Mouse (Mus musculus): ENCODE data around the gene Psmd9.

Psmd9 gene

DNA sequence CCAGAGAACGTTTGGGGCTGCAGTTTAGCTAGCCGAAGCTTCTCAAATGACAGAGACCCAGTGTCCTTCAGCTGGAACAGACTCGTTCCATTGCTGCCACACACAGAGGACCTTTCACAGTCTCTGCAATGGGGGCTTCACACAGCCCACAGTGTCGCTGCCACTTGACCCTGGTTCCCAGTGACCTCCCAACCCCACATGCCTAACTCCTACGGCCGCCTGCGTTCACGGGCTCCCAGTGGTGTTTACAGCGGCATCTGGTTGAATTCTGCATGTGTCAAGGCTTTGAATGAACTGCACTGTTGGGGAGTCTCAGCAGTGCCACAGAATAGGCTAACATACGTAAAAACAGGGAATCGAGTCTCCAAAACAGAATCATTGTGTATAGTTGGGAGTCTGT is 101.7 kb downstream of the Psmd9 start:
- TF ChIP-seq NANOG (IDR thresholded peaks at IDR 0.05; ENCODE audit: borderline replicate concordance, low read length), result no peak
- TF ChIP-seq CTCF (conservative IDR thresholded peaks at IDR 0.05; ENCODE audit: low read length), result no peak
- TF ChIP-seq POU5F1 (IDR thresholded peaks at IDR 0.05; ENCODE audit: borderline replicate concordance, low read length), result no peak
- no peaks in the 10 kb centered on the region for H3K27me3 ChIP-seq (ENCODE audit: insufficient read depth, low read length)
- H3K9me3 ChIP-seq (ENCODE audit: low read length), result no peaks in the 10 kb centered on the region
- no peak overlapping the region for H3K4me3 ChIP-seq (replicated peaks; ENCODE audit: low read length)
- H3K4me1 ChIP-seq (replicated peaks; ENCODE audit: low read depth, low read length), result peaks cover 9% of the 10 kb centered on the region
- H3K36me3 ChIP-seq (ENCODE audit: insufficient read depth, low read length), result no peaks in the 10 kb centered on the region

- no peaks in the 10 kb centered on the region for H3K9me3 ChIP-seq (ENCODE audit: low read length)
- H3K4me1 ChIP-seq (replicated peaks; ENCODE audit: low read depth, low read length), result peaks cover 24% of the 10 kb centered on the region
- H3K4me3 ChIP-seq (replicated peaks; ENCODE audit: low read length), result no peak overlapping the region
- no peaks in the 10 kb centered on the region for H3K36me3 ChIP-seq (ENCODE audit: insufficient read depth, low read length)
- H3K27me3 ChIP-seq (ENCODE audit: insufficient read depth, low read length), result no peaks in the 10 kb centered on the region
- TF ChIP-seq POU5F1 (IDR thresholded peaks at IDR 0.05; ENCODE audit: borderline replicate concordance, low read length) (no peak), CTCF (conservative IDR thresholded peaks at IDR 0.05; ENCODE audit: low read length) (no peak), NANOG (IDR thresholded peaks at IDR 0.05; ENCODE audit: borderline replicate concordance, low read length) (no peak)
Measured at GRCm38 (mm10) chr5:123272927-123273326, 103.7 kb downstream of the Psmd9 start.

DNA sequence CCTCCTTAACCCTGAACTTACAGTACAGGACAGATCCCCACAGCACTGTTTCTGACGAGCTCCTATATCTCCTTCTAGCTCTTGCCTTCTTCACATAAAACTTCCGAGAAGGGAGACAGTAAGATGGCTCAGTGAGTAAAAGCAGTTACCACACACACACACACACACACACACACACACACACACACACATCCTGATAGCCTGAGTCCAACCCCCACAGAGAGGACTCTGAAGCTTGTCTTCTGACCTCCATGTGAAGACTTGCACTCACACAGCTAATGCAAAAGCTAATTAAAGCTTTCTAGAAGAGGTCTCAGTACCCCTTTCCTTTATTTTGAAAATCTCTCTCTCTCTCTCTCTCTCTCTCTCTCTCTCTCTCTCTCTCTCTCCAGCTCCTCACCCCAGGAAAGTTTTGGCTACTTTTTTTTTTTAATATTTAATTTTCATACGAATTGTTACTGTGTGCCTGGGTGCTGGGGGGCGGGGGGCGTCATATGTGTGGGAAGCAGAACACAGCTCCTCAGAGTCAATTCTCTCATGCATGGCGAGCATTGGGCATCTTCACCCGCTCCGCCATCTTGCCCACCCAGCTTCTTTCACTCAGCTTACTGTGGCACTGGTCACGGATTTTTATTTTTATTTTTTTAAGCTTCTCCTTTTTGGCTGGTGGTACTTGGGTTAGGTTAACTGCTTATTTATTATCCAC is 107.6 kb downstream of the Psmd9 start:
- TF ChIP-seq POU5F1 (IDR thresholded peaks at IDR 0.05; ENCODE audit: borderline replicate concordance, low read length) (no peak), CTCF (conservative IDR thresholded peaks at IDR 0.05; ENCODE audit: low read length) (no peak), NANOG (IDR thresholded peaks at IDR 0.05; ENCODE audit: borderline replicate concordance, low read length) (no peak)
- Histone ChIP-seq H3K9me3 (ENCODE audit: low read length) (no peaks in the 10 kb centered on the region), H3K27me3 (ENCODE audit: insufficient read depth, low read length) (no peaks in the 10 kb centered on the region), H3K4me3 (replicated peaks; ENCODE audit: low read length) (peak overlapping the region; percentile 37), H3K4me1 (replicated peaks; ENCODE audit: low read depth, low read length) (peaks cover 39% of the 10 kb centered on the region), H3K36me3 (ENCODE audit: insufficient read depth, low read length) (no peaks in the 10 kb centered on the region)

DNA sequence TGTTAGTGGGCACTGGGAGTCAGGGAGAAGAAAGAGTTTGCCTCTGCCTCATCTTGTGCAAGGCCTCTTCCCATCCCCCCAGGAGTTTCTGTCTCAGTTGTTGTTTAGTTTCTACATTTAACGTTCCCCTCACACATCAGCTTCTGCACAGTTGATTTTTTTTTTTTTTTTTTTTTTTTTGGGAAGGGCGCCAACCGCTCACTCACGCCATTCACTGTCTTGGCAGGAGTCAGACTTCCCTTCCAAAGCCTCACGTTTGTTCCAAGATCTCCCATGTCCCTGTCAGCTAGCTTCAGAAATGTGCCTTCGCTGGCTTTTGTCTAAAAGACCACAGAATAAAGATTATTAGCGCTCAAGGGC is 108.1 kb downstream of the Psmd9 start:
- no peak for TF ChIP-seq POU5F1 (IDR thresholded peaks at IDR 0.05; ENCODE audit: borderline replicate concordance, low read length)
- TF ChIP-seq NANOG (IDR thresholded peaks at IDR 0.05; ENCODE audit: borderline replicate concordance, low read length), result no peak
- no peak for TF ChIP-seq CTCF (conservative IDR thresholded peaks at IDR 0.05; ENCODE audit: low read length)
- H3K36me3 ChIP-seq (ENCODE audit: insufficient read depth, low read length), result no peaks in the 10 kb centered on the region
- peaks cover 39% of the 10 kb centered on the region for H3K4me1 ChIP-seq (replicated peaks; ENCODE audit: low read depth, low read length)
- H3K27me3 ChIP-seq (ENCODE audit: insufficient read depth, low read length), result no peaks in the 10 kb centered on the region
- H3K4me3 ChIP-seq (replicated peaks; ENCODE audit: low read length), result no peak overlapping the region
- H3K9me3 ChIP-seq (ENCODE audit: low read length), result no peaks in the 10 kb centered on the region

DNA sequence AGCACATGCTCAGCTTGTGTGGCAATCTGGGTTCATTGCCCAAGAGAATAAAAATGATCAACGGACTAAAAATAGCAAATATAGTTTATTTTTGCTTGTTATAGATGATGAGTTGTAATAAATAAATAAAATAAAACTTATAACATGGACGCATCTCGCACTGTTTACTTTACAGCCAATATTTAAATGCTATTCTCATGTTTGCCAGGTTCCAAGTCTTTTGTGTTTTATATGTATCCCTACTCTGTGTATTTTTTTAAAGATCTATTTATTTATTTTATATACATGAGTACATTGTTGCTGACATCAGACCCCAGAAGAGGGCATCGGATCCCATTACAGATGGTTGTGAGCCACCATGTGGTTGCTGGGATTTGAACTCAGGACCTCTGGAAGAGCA is 108.5 kb downstream of the Psmd9 start:
- H3K4me1 ChIP-seq (replicated peaks; ENCODE audit: low read depth, low read length), result peaks cover 39% of the 10 kb centered on the region
- H3K4me3 ChIP-seq (replicated peaks; ENCODE audit: low read length), result no peak overlapping the region
- no peak for TF ChIP-seq CTCF (conservative IDR thresholded peaks at IDR 0.05; ENCODE audit: low read length)
- no peaks in the 10 kb centered on the region for H3K9me3 ChIP-seq (ENCODE audit: low read length)
- H3K36me3 ChIP-seq (ENCODE audit: insufficient read depth, low read length), result no peaks in the 10 kb centered on the region
- H3K27me3 ChIP-seq (ENCODE audit: insufficient read depth, low read length), result no peaks in the 10 kb centered on the region

GRCm38 (mm10) chr5:123279248-123279647 is 110.0 kb downstream of the Psmd9 start:
- H3K4me3 ChIP-seq (replicated peaks; ENCODE audit: low read length), result no peak overlapping the region
- no peaks in the 10 kb centered on the region for H3K9me3 ChIP-seq (ENCODE audit: low read length)
- H3K4me1 ChIP-seq (replicated peaks; ENCODE audit: low read depth, low read length), result peaks cover 39% of the 10 kb centered on the region
- no peaks in the 10 kb centered on the region for H3K27me3 ChIP-seq (ENCODE audit: insufficient read depth, low read length)
- H3K36me3 ChIP-seq (ENCODE audit: insufficient read depth, low read length), result no peaks in the 10 kb centered on the region
- TF ChIP-seq CTCF (conservative IDR thresholded peaks at IDR 0.05; ENCODE audit: low read length) (no peak), POU5F1 (IDR thresholded peaks at IDR 0.05; ENCODE audit: borderline replicate concordance, low read length) (no peak)

- Histone ChIP-seq H3K4me1 (replicated peaks; ENCODE audit: low read depth, low read length) (peaks cover 41% of the 10 kb centered on the region), H3K36me3 (ENCODE audit: insufficient read depth, low read length) (no peaks in the 10 kb centered on the region), H3K4me3 (replicated peaks; ENCODE audit: low read length) (no peak overlapping the region), H3K9me3 (ENCODE audit: low read length) (no peaks in the 10 kb centered on the region), H3K27me3 (ENCODE audit: insufficient read depth, low read length) (no peaks in the 10 kb centered on the region)
- TF ChIP-seq NANOG (IDR thresholded peaks at IDR 0.05; ENCODE audit: borderline replicate concordance, low read length) (no peak), POU5F1 (IDR thresholded peaks at IDR 0.05; ENCODE audit: borderline replicate concordance, low read length) (no peak), CTCF (conservative IDR thresholded peaks at IDR 0.05; ENCODE audit: low read length) (no peak)
Measured at GRCm38 (mm10) chr5:123281336-123282136, 112.3 kb downstream of the Psmd9 start.

DNA sequence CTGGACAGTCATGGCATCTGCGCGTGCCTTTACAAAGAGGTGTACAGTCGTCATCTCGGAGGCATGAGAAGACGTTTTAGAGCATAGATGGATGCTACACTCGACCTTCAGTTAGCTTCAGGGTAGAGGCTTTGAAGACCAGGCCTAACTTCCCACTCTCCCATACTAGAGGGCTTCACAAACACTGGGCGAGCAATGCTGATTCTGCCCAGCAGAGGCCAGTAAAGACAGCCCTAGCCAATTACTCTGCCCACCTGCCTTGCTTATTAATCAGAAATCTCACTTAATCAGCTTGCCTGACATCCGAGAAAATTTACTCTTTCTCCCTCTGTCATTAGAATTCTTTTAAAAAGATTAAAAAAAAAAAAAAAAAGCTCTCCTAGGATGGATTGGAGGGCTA is 116.0 kb downstream of the Psmd9 start:
- TF ChIP-seq CTCF (conservative IDR thresholded peaks at IDR 0.05; ENCODE audit: low read length) (peak; percentile 76), NANOG (IDR thresholded peaks at IDR 0.05; ENCODE audit: borderline replicate concordance, low read length) (no peak)
- Histone ChIP-seq H3K9me3 (ENCODE audit: low read length) (no peaks in the 10 kb centered on the region), H3K4me1 (replicated peaks; ENCODE audit: low read depth, low read length) (peaks cover 36% of the 10 kb centered on the region), H3K27me3 (ENCODE audit: insufficient read depth, low read length) (peaks cover 28% of the 10 kb centered on the region), H3K36me3 (ENCODE audit: insufficient read depth, low read length) (no peaks in the 10 kb centered on the region), H3K4me3 (replicated peaks; ENCODE audit: low read length) (no peak overlapping the region)

DNA sequence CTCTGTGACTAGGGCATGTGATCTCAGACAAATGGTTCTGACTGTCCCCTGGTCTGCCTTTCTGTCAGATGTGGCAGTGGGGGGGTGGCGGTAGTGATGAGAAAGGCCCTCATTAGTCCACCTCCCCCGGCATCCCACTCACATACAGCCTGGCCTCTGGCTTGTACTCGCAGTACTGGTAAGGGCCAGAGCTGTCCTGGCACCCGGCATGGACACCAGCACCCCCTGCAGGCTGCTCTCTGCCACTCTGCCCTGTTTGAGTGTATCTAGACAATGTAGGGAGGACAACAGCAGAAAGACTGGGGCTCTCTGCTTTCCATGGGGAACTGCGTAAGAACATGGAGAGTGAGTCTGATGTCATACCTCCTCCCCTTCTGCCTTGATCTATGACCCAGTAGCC is 118.9 kb downstream of the Psmd9 start:
- Histone ChIP-seq H3K4me3 (replicated peaks; ENCODE audit: low read length) (no peak overlapping the region), H3K9me3 (ENCODE audit: low read length) (no peaks in the 10 kb centered on the region), H3K4me1 (replicated peaks; ENCODE audit: low read depth, low read length) (peaks cover 30% of the 10 kb centered on the region), H3K36me3 (ENCODE audit: insufficient read depth, low read length) (no peaks in the 10 kb centered on the region), H3K27me3 (ENCODE audit: insufficient read depth, low read length) (peaks cover 47% of the 10 kb centered on the region)
- no peak for TF ChIP-seq NANOG (IDR thresholded peaks at IDR 0.05; ENCODE audit: borderline replicate concordance, low read length)
- peak; percentile 52 for TF ChIP-seq CTCF (conservative IDR thresholded peaks at IDR 0.05; ENCODE audit: low read length)
- TF ChIP-seq POU5F1 (IDR thresholded peaks at IDR 0.05; ENCODE audit: borderline replicate concordance, low read length), result no peak

Data from E14TG2a.4 (cell line).